Mouse (Mus musculus) kidney, adult 2 months (tissue): ENCODE results near the gene Apba3.

ENCODE experiments used
- CTCF ChIP-seq: fragments of 200-500 bp; conservative IDR thresholded peaks from 2 replicates; pipeline ENCODE4 v1.5.1; 2011; ENCODE audit warnings: low read depth, mild to moderate bottlenecking, control low read depth, low read length, moderate library complexity, mixed read lengths; ENCODE audit not compliant: insufficient read depth, insufficient read length
- POLR2A ChIP-seq: fragments of 200-500 bp; IDR thresholded peaks from one replicate; pipeline ENCODE4 v1.6.1; 2011; ENCODE audit warnings: low read depth, low read length, control low read depth

GRCm38 (mm10) chr10:81244146-81244545 lies 22.6 kb upstream of the Apba3 start:
- no peak for TF ChIP-seq CTCF
- no peak for TF ChIP-seq POLR2A
